In genomic region chr11:85926287-85926764, GRCm38 (mm10) we compare ENCODE assay signal across 8 mouse cellular contexts. TPM values are rescaled to one million over a fixed set of nuclear protein-coding genes. Genes with fewer than 3 reads are reported as not detected.
DNase-seq lines count a peak whose midpoint lies in the region; ATAC-seq and TF ChIP-seq lines count a peak whose summit lies in the region.

No protein-coding gene starts in this region.

- peak overlapping the region in 1 of 2 experiments; percentile 1; a peak in 1 of 4 replicates for H3K4me3 ChIP-seq in heart, embryonic 14.5 days (ENCODE audit: control insufficient read depth in 1 of 2, insufficient read depth in 1 of 2, low read depth in 1 of 2, low read length in 2 of 2)
- H3K4me3 ChIP-seq in ES-E14 (ENCODE audit: insufficient read depth in 1 of 2, low read depth in 1 of 2, low read length in 2 of 2, poor library complexity in 1 of 2, severe bottlenecking in 1 of 2), result peak overlapping the region; percentile 20 to 22; a peak in 2 of 4 replicates
- 0 out of 2 replicates have a peak overlapping the region, but pooled peaks have one; percentile 11 for H3K4me3 ChIP-seq in midbrain, embryonic 13.5 days (replicated peaks)

- no peak for DNase-seq in heart, adult 8-10 months (ENCODE audit: low spot score)
- DNase-seq in ES-E14 (ENCODE audit: low read depth, low spot score) (no peak), liver (no peak)
- peak; percentile 28 for DNase-seq in forelimb bud, embryonic 11.5 days (ENCODE audit: low read depth, low spot score)
- DNase-seq in frontal cortex, postnatal 14 days (ENCODE audit: low spot score in 2 of 2), result no peak
- DNase-seq in frontal cortex, postnatal 25 days (ENCODE audit: low spot score in 2 of 2), result no peak

- H3K9me3 ChIP-seq in heart, embryonic 14.5 days (ENCODE audit: control insufficient read depth, low read length), result no peaks in the 10 kb centered on the region
- no peaks in the 10 kb centered on the region for H3K9me3 ChIP-seq in ES-E14 (ENCODE audit: control insufficient read depth, insufficient read depth, low read depth, low read length)
- H3K9me3 ChIP-seq in midbrain, embryonic 13.5 days, result no peaks in the 10 kb centered on the region

- H3K4me2 ChIP-seq in heart, embryonic 14.5 days (ENCODE audit: low read length), result peak overlapping the region; percentile 29
- H3K4me2 ChIP-seq in midbrain, embryonic 13.5 days (replicated peaks), result peak overlapping the region; percentile 36

- WGBS in heart, embryonic 14.5 days, result 10% methylated on average over 16 of the region's 16 CpGs
- WGBS in midbrain, embryonic 13.5 days, result 5% methylated on average over 16 of the region's 16 CpGs

- no peaks in the 10 kb centered on the region for H3K36me3 ChIP-seq in heart, embryonic 14.5 days (ENCODE audit: control insufficient read depth, insufficient read depth, low read length)
- no peaks in the 10 kb centered on the region for H3K36me3 ChIP-seq in ES-E14 (ENCODE audit: control insufficient read depth, insufficient read depth, low read length, poor library complexity, severe bottlenecking)
- H3K36me3 ChIP-seq in midbrain, embryonic 13.5 days, result no peaks in the 10 kb centered on the region

- no peak overlapping the region for H3K9ac ChIP-seq in heart, embryonic 14.5 days (ENCODE audit: low read length)
- no peak overlapping the region for H3K9ac ChIP-seq in ES-E14 (ENCODE audit: insufficient read depth, low read depth, low read length, poor library complexity, severe bottlenecking)
- H3K9ac ChIP-seq in midbrain, embryonic 13.5 days (replicated peaks), result no peak overlapping the region

- no peak overlapping the region for H3K27ac ChIP-seq in heart, embryonic 14.5 days (replicated peaks in 1 of 2; ENCODE audit: control insufficient read depth in 1 of 2, insufficient read depth in 1 of 2, low read depth in 2 of 2, low read length in 2 of 2)
- no peak overlapping the region for H3K27ac ChIP-seq in ES-E14 (ENCODE audit: insufficient read depth, low read depth, low read length, poor library complexity, severe bottlenecking)
- H3K27ac ChIP-seq in midbrain, embryonic 13.5 days, result no peak overlapping the region

- no peak for ATAC-seq in heart, embryonic 14.5 days (ENCODE audit: insufficient number of reproducible peaks, insufficient read depth, low FRiP score, low read depth)
- no peak for ATAC-seq in midbrain, embryonic 13.5 days

- H3K4me1 ChIP-seq in heart, embryonic 14.5 days (ENCODE audit: control insufficient read depth in 2 of 2, insufficient read depth in 2 of 2, low read length in 2 of 2), result no peaks in the 10 kb centered on the region; a peak in 1 of 4 replicates
- peaks cover 0 to 2% of the 10 kb centered on the region in 2 experiments; a peak in 1 of 4 replicates for H3K4me1 ChIP-seq in ES-E14 (ENCODE audit: control insufficient read depth in 2 of 2, insufficient read depth in 2 of 2, low read length in 2 of 2, poor library complexity in 1 of 2)
- H3K4me1 ChIP-seq in midbrain, embryonic 13.5 days (replicated peaks), result peaks cover 16% of the 10 kb centered on the region

- H3K27me3 ChIP-seq in heart, embryonic 14.5 days (ENCODE audit: control insufficient read depth, insufficient read depth, low read length), result peaks cover 57% of the 10 kb centered on the region
- H3K27me3 ChIP-seq in midbrain, embryonic 13.5 days, result peaks cover 57% of the 10 kb centered on the region

- in situ Hi-C loops in ES-E14 (cut with MboI; ENCODE audit: low sequenced_read_pairs in 2 of 2, unreplicated experiment in 2 of 2), result no loop called here

TF ChIP-seq in ES-E14, 5 proteins besides CTCF, POLR2A, EP300 and RAD21:
- TF ChIP-seq MAFK (IDR thresholded peaks at IDR 0.05; ENCODE audit: insufficient read depth, low read depth, low read length) (no peak), CHD2 (IDR thresholded peaks at IDR 0.05; ENCODE audit: low read depth, low read length) (no peak), ZNF384 (IDR thresholded peaks at IDR 0.05; ENCODE audit: low read depth, low read length) (no peak), ZC3H11A (IDR thresholded peaks at IDR 0.05; ENCODE audit: borderline replicate concordance, low read depth, low read length) (no peak), HCFC1 (IDR thresholded peaks at IDR 0.05; ENCODE audit: borderline replicate concordance, insufficient read depth, low read length) (no peak)

RNA-seq across cellular contexts. Expression of gene Tbx4, which starts 40.1 kb away (rescaled TPM):
- polyA plus RNA-seq in heart, embryonic 14.5 days (2014; fragmentation: Nextera tagmentation; extraction: Ambion mirVana), result 0.11 and 0.23 TPM in 2 replicates
- total RNA-seq in heart, adult 8-10 months (2022), result not detected
- 0.76 and 0.85 TPM in 2 replicates for total RNA-seq in ES-E14 (2012; rRNA removed)
- 0.20 and 0.26 TPM in 2 replicates for polyA plus RNA-seq in midbrain, embryonic 13.5 days (2015; fragmentation: Nextera tagmentation; extraction: Ambion mirVana)
